Mouse (Mus musculus): ENCODE measurements around the gene Ezh1. TPM values are rescaled to one million over a fixed set of nuclear protein-coding genes. Genes with fewer than 3 reads are reported as not detected.

Gene Ezh1
- polyA plus RNA-seq, 2 experiments from 2014 or later = 48.1 to 52.2 TPM

- no peak for ATAC-seq
Observed at GRCm38 (mm10) chr11:101142215-101142967, 83.9 kb downstream of the Ezh1 start.

Other genes with a start within 250 kb of the Ezh1 start
- 1 to 10 TPM; 4.3 to 4.7 TPM for gene Atp6v0a1, start 217.0 kb downstream of the Ezh1 start, polyA plus RNA-seq (2017; shearing (Covaris generic))
- 1 to 10 TPM; 6.8 to 9.0 TPM for gene Naglu, start 156.5 kb downstream of the Ezh1 start, polyA plus RNA-seq (2017; shearing (Covaris generic))
- not detected for gene Hsd17b1, start 148.1 kb downstream of the Ezh1 start, polyA plus RNA-seq (2017; shearing (Covaris generic))
- gene Coasy, start 143.9 kb downstream of the Ezh1 start, polyA plus RNA-seq (2017; shearing (Covaris generic)) = 10 to 100 TPM; 17.9 to 22.1 TPM
- 10 to 100 TPM; 51.8 to 71.5 TPM for gene Mlx, start 139.2 kb downstream of the Ezh1 start, polyA plus RNA-seq (2017; shearing (Covaris generic))
- gene Psmc3ip, start 131.0 kb downstream of the Ezh1 start, polyA plus RNA-seq (2017; shearing (Covaris generic)) = 10 to 100 TPM; 12.3 to 13.4 TPM
- 10 to 100 TPM; 14.4 to 24.7 TPM for gene Retreg3, start 106.6 kb downstream of the Ezh1 start, polyA plus RNA-seq (2017; shearing (Covaris generic))
- 10 to 100 TPM; 17.7 to 26.8 TPM for gene Tubg1, start 106.5 kb downstream of the Ezh1 start, polyA plus RNA-seq (2017; shearing (Covaris generic))
- under 1 TPM; 0.68 to 0.94 TPM for gene Tubg2, start 70.6 kb downstream of the Ezh1 start, polyA plus RNA-seq (2017; shearing (Covaris generic))
- gene Cntnap1, start 55.9 kb downstream of the Ezh1 start, polyA plus RNA-seq (2017; shearing (Covaris generic)) = under 1 TPM; 0.29 to 0.33 TPM
- not detected for gene Plekhh3, start 55.1 kb downstream of the Ezh1 start, polyA plus RNA-seq (2017; shearing (Covaris generic))
- gene Ccr10, start 51.0 kb downstream of the Ezh1 start, polyA plus RNA-seq (2017; shearing (Covaris generic)) = 1 to 10 TPM; 1.5 to 1.6 TPM
- not detected for gene Ramp2, start 19.6 kb upstream of the Ezh1 start, polyA plus RNA-seq (2017; shearing (Covaris generic))
- 100 to 1,000 TPM; 122 to 153 TPM for gene Vps25, start 27.2 kb upstream of the Ezh1 start, polyA plus RNA-seq (2017; shearing (Covaris generic))
- 1 to 10 TPM in 1 of 2 experiments, under 1 TPM in 1; 0.58 to 1.0 TPM for gene Wnk4, start 34.1 kb upstream of the Ezh1 start, polyA plus RNA-seq (2017; shearing (Covaris generic))
- gene Cntd1, start 52.5 kb upstream of the Ezh1 start, polyA plus RNA-seq (2017; shearing (Covaris generic)) = 1 to 10 TPM in 1 of 2 experiments, not detected in 1; 1.0 TPM
- 100 to 1,000 TPM; 109 to 144 TPM for gene Coa3, start 52.7 kb upstream of the Ezh1 start, polyA plus RNA-seq (2017; shearing (Covaris generic))
- gene Becn1, start 75.8 kb upstream of the Ezh1 start, polyA plus RNA-seq (2017; shearing (Covaris generic)) = 10 to 100 TPM; 79.0 to 81.0 TPM
- gene Psme3, start 89.8 kb upstream of the Ezh1 start, polyA plus RNA-seq (2017; shearing (Covaris generic)) = 10 to 100 TPM; 37.1 to 53.3 TPM
- gene Aoc2, start 98.6 kb upstream of the Ezh1 start, polyA plus RNA-seq (2017; shearing (Covaris generic)) = 1 to 10 TPM; 2.1 to 2.5 TPM
- not detected for gene Aoc3, start 104.1 kb upstream of the Ezh1 start, polyA plus RNA-seq (2017; shearing (Covaris generic))
- not detected for gene G6pc, start 141.1 kb upstream of the Ezh1 start, polyA plus RNA-seq (2017; shearing (Covaris generic))
- gene Aarsd1, start 191.2 kb upstream of the Ezh1 start, polyA plus RNA-seq (2017; shearing (Covaris generic)) = 10 to 100 TPM; 33.5 to 42.6 TPM
- gene Gm27029, start 198.3 kb upstream of the Ezh1 start, polyA plus RNA-seq (2017; shearing (Covaris generic)) = 1 to 10 TPM in 1 of 2 experiments, not detected in 1; 1.5 TPM
- 1 to 10 TPM; 5.4 to 8.0 TPM for gene Rundc1, start 198.6 kb upstream of the Ezh1 start, polyA plus RNA-seq (2017; shearing (Covaris generic))
- 1 to 10 TPM; 1.1 to 4.2 TPM for gene Ptges3l, start 198.9 kb upstream of the Ezh1 start, polyA plus RNA-seq (2017; shearing (Covaris generic))
- gene Rpl27, start 215.8 kb upstream of the Ezh1 start, polyA plus RNA-seq (2017; shearing (Covaris generic)) = 100 to 1,000 TPM; 581 to 812 TPM
- gene Ifi35, start 221.9 kb upstream of the Ezh1 start, polyA plus RNA-seq (2017; shearing (Covaris generic)) = 100 to 1,000 TPM; 148 to 179 TPM
- under 1 TPM; 0.24 to 0.36 TPM for gene Rnd2, start 238.5 kb upstream of the Ezh1 start, polyA plus RNA-seq (2017; shearing (Covaris generic))
- 1 to 10 TPM in 1 of 2 experiments, under 1 TPM in 1; 0.60 to 1.5 TPM for gene Vat1, start 239.8 kb upstream of the Ezh1 start, polyA plus RNA-seq (2017; shearing (Covaris generic))